Mouse (Mus musculus) central nervous system, embryonic 11.5 days (tissue): ENCODE measurements around the gene Rccd1. TPM values are rescaled to one million over a fixed set of nuclear protein-coding genes. Genes with fewer than 3 reads are reported as not detected.

Experiments
- polyA plus RNA-seq: library from polyadenylated mRNA; depleted of rRNA; stranded (reverse); fragments of >200 nt; gene quantifications from 2 replicates; pipeline ENCODE4 v1.2.3, GENCODE M21; 2012; rRNA removed

Gene Rccd1
- polyA plus RNA-seq = 27.3 and 27.7 TPM in 2 replicates

DNA sequence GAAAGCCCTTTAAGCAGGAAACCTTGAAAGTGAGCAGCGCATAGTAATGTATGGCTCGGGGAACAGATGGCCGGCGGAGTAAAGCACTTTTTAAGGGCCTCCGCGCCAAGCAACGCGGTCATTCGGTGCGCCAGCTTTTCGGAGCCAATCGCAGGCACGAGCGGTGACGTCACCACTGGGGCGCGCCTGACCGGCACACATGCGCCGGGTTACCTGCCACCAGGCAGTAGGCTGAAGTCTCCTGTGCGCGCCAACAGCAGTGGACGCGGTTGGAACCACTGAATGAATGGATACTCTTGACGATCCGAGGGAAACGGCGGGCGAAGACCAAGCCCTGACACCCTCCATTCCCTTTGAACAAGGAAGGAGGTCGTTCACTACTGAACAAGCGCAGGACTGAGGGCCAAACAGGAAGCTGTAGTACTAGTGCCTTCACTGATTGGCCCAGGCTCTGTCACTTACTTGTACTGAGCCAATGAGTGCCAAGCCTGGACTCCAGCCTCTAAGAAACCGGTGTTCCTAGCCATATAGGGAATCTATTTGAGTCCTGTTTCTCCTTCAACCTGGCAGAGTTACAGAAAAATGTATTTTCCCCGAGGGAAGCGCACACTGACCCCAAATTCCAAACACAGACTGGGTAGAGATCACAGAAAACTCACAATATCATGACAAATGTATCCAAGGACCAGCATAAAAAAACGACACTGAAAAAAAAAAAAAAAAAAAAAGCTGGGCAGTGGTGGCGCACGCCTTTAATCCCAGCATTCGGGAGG lies at the start of gene Rccd1:
Gene Rccd1 (minus strand): TSS at position 412 of the 773 bp plus-strand sequence.

DNA sequence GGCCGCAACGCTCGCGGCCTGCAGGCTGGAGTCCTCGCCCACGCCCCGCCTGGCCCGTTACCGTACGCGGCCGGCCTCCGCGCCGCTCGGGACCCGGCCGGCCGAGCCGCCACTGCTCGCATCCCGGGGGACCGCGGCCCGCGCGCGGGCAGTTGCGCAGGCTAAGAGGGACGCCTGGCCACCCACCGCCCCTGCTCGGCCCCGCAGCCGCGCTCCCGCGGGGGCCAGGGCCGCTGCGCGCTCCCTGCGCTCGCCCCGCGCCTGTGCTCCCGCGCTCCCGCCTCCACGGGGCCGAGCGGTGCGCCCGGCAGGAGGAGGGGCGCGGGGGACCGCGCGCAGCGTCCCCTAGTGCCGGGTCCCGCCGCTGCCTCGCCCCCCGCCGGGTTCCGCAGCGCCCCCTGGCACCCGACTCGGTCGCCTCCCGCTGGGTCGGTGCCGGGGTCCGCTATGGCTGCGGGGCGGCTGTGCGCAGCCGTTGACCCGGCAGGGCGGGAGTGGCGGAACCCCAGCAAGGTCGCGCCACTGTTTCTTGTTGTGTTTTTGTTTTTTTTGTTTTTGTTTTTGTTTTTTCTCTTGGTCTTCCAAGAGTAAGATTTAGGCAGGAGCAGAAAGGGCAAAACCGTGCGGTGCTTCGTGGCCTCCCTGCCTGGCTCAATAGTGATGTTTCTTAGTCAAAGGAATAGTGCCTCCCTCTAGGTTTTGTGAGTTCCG lies 46.9 kb upstream of the Rccd1 start, which contains the start of gene Man2a2:
Gene Man2a2 (minus strand): TSS at position 335 of the 711 bp plus-strand sequence.

DNA sequence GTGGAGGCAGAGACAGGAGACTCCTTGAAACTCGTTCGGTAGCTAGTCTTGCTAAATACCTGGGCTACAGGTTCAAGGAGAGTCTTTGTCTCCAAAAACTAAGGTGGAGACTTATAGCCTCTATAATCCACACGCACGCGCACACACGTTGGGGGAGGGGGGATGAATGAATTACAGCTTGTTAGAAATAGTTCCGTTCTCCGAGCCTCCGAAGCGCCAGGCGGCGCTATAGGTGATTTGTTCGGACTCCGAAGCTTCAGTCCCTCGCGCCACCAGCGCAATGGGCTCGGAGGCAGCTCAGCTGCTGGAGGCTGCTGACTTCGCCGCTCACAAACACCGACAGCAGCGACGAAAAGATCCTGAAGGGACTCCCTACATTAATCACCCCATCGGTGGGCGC lies 18.6 kb upstream of the Rccd1 start, which contains the start of gene Hddc3:
Gene Hddc3 (plus strand): TSS at position 247 of the 400 bp plus-strand sequence.

DNA sequence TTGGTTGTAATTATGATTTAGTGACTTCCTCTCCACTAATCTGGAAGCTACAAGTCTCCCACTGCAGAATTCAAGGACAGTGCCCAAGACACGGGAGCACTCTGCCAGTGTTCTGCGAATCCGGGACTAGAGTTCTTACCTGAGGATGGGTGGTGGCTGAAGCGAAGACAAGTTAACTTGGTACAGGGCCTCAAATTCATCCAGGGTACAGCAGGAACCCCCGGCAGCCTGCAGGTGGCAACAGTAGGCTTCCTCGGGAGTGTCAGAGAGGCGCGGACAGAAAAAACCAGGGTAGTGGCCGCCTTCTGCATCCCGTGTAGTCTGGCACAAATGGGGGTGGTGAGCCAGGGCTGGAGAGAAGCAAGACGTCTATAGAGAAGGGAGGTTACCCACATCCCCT lies 16.5 kb upstream of the Rccd1 start, which contains the start of gene Unc45a:
Gene Unc45a (minus strand): TSS at position 213 of the 400 bp plus-strand sequence.

DNA sequence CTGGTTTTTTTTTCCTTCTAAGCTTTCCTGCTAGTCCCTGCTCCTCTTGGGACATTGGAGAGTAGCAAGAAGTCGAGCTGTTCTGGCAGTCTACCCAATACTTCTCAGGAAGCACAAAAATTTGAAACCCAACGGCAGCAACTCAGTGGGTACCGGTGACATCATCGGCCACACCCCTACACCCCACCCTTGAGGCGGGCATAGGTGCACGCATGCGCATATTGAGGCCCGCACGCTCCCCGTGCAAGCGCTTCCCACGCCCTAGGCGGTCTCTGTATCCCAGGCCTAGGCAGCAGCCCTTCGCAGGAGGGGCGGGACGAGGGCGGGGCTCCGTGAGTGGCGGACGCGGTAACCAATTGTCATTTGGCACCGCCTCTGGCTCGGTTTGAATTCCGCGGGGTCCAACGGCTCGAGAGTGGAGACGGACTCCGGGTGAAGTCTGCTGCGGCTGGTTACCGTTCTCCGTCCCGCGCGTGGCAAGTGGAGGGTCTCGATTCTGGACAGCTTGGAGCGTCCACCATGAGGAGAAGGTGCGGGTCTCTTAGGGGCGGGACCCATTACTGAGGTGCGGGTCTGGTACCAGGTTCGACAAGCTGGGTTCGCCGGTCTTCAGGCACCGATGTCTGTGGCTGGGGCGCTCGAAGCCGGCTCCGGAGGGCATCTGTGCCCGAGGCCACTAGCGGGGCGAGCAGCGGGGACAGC lies 30.0 kb downstream of the Rccd1 start, which contains the start of gene Prc1:
Gene Prc1 (plus strand): TSS at position 389 of the 702 bp plus-strand sequence.

DNA sequence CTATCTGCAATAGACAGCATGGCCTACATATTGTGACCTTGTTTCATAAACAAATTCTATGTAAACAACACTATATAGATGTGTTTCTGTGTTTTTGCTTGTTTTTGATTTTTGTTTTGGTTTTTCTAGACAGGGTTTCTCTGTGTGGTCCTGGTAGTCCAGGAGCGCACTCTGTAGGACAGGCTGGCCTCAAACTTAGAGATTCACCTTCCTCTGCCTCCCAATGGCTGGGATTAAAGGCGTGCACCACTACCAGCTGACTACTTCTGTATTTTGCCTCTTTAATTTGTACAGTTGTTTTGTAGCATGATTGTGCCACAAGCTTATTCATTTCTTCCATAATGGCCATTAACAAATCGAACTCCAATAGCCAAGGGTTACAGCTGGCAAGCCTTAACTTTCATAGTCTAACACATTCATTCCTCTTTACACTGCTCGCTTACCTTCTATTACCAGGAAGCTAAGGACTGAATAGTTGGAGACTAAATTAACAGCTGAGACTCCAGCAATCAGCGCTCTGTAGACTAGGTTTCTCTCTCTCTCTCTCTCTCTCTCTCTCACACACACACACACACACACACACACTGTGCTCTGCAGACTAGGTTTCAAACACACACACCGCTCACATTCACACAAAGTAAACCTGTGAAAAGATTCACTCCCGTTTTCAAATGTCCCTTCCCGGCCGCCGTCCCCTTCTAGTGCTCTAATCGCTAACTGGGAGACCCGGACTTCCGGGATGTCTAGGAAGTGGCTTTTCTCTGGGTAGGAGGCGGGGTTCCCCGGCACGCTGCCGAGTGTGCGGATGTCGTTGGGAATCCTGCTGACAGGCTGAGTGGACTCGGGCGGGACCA lies 55.1 kb downstream of the Rccd1 start, which contains the start of gene Vps33b:
Gene Vps33b (plus strand): TSS at position 753 of the 854 bp plus-strand sequence.

DNA sequence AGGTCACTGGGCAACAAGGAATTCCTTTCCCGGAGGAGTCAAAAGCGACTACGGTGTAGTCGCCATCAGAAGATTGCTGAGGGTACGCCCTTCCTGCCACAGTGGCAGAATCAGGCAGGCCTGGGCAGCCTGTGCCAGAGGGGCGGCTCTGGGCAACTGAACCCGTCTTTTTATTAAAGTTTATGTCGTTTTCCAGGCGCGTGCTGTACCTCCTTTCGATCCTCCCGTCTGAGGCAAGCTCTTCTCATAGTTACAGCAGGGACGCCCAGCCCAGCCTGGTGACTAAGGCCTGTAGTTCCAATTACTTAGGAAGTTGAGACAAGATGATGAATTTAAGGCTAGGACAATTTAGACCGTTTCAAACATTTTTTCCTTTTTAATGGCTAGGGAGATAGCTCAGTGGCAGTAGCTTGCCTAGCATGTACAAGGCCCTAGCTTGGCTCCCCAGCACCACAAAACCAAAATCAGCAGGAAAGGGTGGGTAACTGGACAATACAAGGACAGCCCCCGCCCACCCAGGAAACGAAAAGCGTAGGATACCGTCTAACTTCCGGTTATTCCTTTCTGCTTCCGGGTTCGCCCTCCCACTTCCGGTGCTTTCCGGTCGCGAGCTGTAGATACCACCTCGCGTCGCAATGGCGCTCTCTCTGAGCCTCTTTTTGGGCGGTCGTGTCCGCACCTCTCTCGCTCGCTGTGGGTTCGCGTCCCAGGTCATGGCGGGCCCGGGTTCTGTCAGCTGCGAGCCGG lies 63.5 kb downstream of the Rccd1 start, which contains the start of gene Ngrn:
Gene Ngrn (plus strand): TSS at position 591 of the 747 bp plus-strand sequence.

DNA sequence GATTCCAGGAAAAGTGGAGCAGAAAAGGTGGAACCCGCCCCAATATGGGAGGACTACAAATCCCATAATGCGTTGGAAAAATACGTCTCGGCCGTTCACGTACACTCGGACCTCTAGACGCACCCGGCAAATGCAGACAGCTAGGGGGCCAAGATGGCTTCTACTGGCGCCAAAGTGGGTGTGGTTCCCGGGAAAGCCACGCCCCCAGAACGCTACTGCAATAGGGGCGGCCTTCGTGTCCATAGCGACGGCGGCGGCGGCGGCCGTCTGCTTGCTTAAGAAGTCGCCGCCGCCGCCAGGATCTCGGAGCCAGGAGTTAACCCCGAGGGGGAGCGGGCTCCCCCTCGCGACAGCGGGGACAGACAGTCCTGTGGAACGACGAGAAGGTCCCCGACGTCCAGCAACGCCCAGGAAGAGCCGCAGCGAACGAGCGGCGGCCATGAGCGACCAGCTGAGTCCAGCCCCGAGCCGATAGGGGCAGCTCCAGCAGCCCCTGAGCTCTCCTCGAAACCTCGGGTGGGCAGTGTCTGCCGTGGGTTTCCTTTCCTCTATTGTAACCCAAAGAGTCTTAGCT lies 78.0 kb downstream of the Rccd1 start, which contains the start of gene Ttll13:
Gene Ttll13 (plus strand): TSS at position 229 of the 574 bp plus-strand sequence.

Other genes starting within 250 kb of the Rccd1 start
- 348 and 397 TPM in 2 replicates for gene Idh2, start 209.1 kb downstream of the Rccd1 start, polyA plus RNA-seq
- 10.3 and 10.7 TPM in 2 replicates for gene Sema4b, start 137.6 kb downstream of the Rccd1 start, polyA plus RNA-seq
- 34.3 and 52.2 TPM in 2 replicates for gene Cib1, start 91.6 kb downstream of the Rccd1 start, polyA plus RNA-seq
- gene Gdpgp1, start 91.6 kb downstream of the Rccd1 start, polyA plus RNA-seq = 2.2 and 2.3 TPM in 2 replicates
- 0.71 and 1.0 TPM in 2 replicates for gene Ttll13, start 78.1 kb downstream of the Rccd1 start, polyA plus RNA-seq
- 42.3 and 56.7 TPM in 2 replicates for gene Ngrn, start 63.2 kb downstream of the Rccd1 start, polyA plus RNA-seq
- 22.0 and 22.8 TPM in 2 replicates for gene Vps33b, start 54.8 kb downstream of the Rccd1 start, polyA plus RNA-seq
- gene Prc1, start 30.0 kb downstream of the Rccd1 start, polyA plus RNA-seq = 123 and 135 TPM in 2 replicates
- gene Unc45a, start 16.6 kb upstream of the Rccd1 start, polyA plus RNA-seq = 52.4 and 52.8 TPM in 2 replicates
- gene Hddc3, start 18.6 kb upstream of the Rccd1 start, polyA plus RNA-seq = 26.0 and 52.1 TPM in 2 replicates
- 41.0 and 53.4 TPM in 2 replicates for gene Man2a2, start 46.9 kb upstream of the Rccd1 start, polyA plus RNA-seq
- 12.0 and 12.5 TPM in 2 replicates for gene Fes, start 63.5 kb upstream of the Rccd1 start, polyA plus RNA-seq
- 17.0 and 20.9 TPM in 2 replicates for gene Furin, start 81.0 kb upstream of the Rccd1 start, polyA plus RNA-seq
- gene Blm, start 210.7 kb upstream of the Rccd1 start, polyA plus RNA-seq = 29.8 and 37.7 TPM in 2 replicates